Mouse (Mus musculus): ENCODE measurements around the gene Rhobtb3.

GRCm38 (mm10) chr13:75847027-75847426, 96.7 kb downstream of the Rhobtb3 start:
- TF ChIP-seq CTCF (conservative IDR thresholded peaks at IDR 0.05; ENCODE audit: low read length) (no peak), NANOG (IDR thresholded peaks at IDR 0.05; ENCODE audit: borderline replicate concordance, low read length) (no peak), POU5F1 (IDR thresholded peaks at IDR 0.05; ENCODE audit: borderline replicate concordance, low read length) (no peak)
